Mouse (Mus musculus) layer of hippocampus, adult 2 months (tissue): Measurements from ENCODE around the gene Snip1. TPM values are rescaled to one million over a fixed set of nuclear protein-coding genes. Genes with fewer than 3 reads are reported as not detected.

Experiments
- DNase-seq, 2 experiments: peaks; one replicate each; pipeline ENCODE4 v3.0.0; 2022; ENCODE audit warnings: low spot score in 2 of 2
- H3K27ac ChIP-seq: fragments of 200-600 bp; 2 replicates; pipeline ENCODE4 v1.8.1; 2022
- H3K4me3 ChIP-seq: fragments of 200-600 bp; 2 replicates; pipeline ENCODE4 v1.8.1; 2022; ENCODE audit warnings: mild to moderate bottlenecking
- CTCF ChIP-seq: fragments of 200-600 bp; conservative IDR thresholded peaks from 2 replicates; pipeline ENCODE4 v1.8.1; 2022; ENCODE audit warnings: antibody characterized with exemption, mild to moderate bottlenecking, moderate library complexity
- long read RNA-seq, 2 experiments: library from polyadenylated mRNA; stranded (forward); transcript quantifications; one replicate each; pipeline ENCODE4 v2.0.0; 2021; ENCODE audit warnings: borderline mapping rate in 2 of 2
- total RNA-seq, 2 experiments: library from RNA; stranded (reverse); gene quantifications; 2 replicates each; pipeline ENCODE4 v1.2.3; 2021

Snip1 gene
- 10 to 100 TPM; 14.6 to 16.3 TPM for total RNA-seq
- long read RNA-seq, experiment 1, transcript Snip1-201 (4 exons, 2,345 nt): major isoform, 14 of 18 reads
- long read RNA-seq, experiment 1, partial matches to known transcripts: 1 of 18 reads
- long read RNA-seq, experiment 1, other reads (novel, unspliced or antisense): 3 of 18 reads
- long read RNA-seq, experiment 2, transcript Snip1-201 (4 exons, 2,345 nt): major isoform, 9 of 11 reads
- long read RNA-seq, experiment 2, partial matches to known transcripts: 2 of 11 reads
- long read RNA-seq, experiment 2, other reads (novel, unspliced or antisense): 0 of 11 reads

DNA sequence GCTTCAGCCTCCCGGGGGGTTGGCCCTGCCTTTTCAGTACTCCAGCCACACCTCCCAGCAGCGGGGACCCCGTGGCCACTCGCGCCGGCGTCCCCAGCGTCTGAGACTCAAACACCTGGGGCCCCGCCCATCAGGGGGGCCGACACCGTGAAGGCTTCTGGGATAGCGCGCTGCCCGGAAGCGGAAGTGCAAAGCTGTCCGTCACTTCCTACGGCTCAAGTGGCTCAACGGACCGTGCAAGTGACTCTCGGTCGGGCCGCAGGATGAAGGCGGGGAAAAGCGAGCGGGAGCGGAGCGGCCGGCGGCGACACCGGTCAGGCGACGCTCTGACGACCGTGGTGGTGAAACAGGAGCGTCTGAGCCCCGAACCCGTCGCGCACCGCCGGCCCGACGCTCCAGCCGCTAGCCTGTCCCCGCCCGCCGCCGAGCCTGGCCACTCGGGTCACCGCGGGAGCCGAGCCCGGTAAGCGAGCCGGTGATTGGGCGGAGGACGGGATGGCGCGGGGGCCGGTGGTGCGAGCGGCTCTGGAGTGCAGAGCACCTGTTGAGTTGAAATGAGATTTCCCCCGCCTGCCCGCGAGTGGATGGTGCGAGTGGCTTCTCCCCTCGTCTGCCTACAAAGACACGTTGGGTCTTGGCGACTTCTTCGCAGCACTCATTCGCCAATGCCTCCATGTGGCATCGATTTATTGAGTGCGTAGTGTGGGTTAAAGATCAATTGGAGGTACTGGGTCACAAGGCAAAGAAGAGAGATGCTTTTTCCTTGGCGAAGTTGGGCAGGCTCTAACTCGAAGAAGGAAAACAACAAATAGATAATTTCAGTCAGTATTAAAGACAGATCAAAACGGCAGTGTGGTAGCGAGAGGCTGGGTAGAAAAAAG, at the start of gene Snip1:
TSS of gene Snip1 (plus strand) at position 183 of the 881 bp plus-strand sequence.
- DNase-seq: peak; percentile 93 to 94
- H3K4me3 ChIP-seq: peak within 1 kb of the TSS; percentile 93
- peak within 1 kb of the TSS; percentile 89 for H3K27ac ChIP-seq
- TF ChIP-seq CTCF: no peak

DNA sequence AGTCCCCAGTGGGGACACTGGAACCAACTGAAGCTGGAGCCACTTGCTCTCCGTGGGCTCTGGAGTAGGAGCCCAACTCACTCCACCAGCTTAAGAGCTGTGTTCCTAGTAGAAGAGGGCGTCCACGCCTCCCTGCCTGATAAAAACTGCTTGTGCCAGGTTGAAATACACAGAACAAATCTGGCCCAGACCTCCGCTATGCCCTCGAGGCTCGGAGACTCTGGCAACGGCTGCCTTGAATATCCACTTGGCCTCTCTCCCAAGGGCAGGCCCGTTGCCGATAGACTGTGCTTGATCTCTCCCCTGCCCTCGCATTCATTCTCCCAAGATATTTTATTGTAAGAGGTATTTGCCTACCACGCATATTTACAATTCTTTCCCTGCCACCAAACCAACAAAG, 49.0 kb upstream of the Snip1 start:
- TF ChIP-seq CTCF: no peak
- DNase-seq: no peak
- Histone ChIP-seq H3K4me3 (no peak overlapping the region), H3K27ac (no peak overlapping the region)

GRCm38 (mm10) chr4:125020780-125021538, 45.5 kb upstream of the Snip1 start:
- no peak for DNase-seq
- TF ChIP-seq CTCF: peak; percentile 61
- Histone ChIP-seq H3K27ac (no peak overlapping the region), H3K4me3 (no peak overlapping the region)

DNA sequence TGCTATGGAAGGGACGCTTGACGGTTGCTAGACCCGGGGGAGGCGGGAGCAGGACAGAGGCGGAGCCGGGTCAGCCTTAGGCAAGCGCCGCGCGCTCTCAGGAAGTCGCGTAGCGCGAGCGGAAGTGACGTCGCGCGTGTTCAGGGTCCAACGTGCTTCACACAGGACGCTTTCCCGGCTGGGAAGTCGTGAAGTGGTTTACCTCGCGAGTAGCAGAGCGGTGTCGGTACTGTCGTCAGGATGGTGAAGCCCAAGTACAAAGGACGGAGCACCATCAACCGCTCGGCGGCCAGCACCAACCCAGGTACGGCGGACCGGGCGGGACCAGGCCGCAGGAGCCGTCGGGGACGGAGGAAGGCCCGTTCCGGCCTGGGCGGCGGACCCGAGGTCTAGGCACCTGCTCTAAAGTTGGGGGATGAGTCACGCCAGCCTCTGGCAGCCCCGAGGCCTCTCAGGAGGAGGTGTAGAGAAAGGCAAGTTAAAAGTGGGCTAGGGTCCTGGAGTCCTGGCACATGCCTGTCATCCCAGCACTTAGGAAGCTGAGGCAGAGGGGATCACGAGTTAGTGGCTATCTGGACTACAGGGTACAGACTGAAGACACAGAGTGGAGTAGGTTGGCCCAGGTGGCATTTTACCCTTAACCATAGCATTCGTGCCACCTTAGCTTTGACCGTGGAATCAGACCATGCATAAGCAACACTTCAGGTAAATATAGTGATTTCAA, 36.4 kb upstream of the Snip1 start:
- Histone ChIP-seq H3K27ac (peak overlapping the region; percentile 88), H3K4me3 (peak overlapping the region; percentile 81)
- TF ChIP-seq CTCF: no peak
- peak; percentile 91 to 92 for DNase-seq

DNA sequence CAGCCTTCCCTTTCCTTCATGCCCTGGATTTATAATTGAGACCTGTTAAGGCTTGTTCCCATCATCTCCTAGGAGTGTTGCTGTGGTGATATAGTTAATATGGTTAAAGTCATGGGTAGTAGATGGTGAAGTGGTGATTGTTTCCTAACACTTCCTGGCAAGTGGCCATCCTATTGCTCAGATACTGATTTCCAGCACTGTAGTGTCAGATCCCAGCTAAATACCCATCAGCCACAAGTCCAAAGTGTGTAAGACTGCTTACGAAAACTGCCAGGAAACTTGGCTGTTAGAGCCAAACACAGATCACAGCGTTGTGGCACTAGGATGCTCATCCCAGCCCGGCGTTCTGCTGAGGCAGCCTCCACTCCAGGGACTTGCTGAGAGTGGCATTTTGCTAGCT, 32.1 kb upstream of the Snip1 start:
- 0 out of 2 replicates have a peak overlapping the region, but pooled peaks have one; percentile 24 for H3K27ac ChIP-seq
- no peak for DNase-seq
- no peak for TF ChIP-seq CTCF
- no peak overlapping the region for H3K4me3 ChIP-seq

DNA sequence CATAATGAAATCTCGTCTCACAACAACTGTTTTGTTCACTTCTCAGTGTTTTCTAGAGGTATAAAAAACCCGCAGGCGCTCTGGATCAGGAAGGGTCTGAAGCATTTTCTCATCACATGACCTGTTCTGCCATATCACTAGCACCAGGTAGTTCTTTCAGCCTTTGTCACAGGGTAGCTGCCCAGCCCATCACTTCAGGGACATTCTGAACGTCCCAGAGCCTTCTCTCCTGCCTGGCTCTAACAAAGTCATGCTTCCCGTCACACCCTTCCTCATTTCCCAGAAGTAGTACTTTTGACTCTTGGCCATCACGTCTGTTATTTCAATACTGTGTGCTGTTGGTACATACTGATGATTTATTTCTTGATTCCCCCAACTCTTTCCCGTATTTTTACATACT, 22.0 kb upstream of the Snip1 start:
- Histone ChIP-seq H3K27ac (peak overlapping the region; percentile 67; the same call in 1 of the 2 replicates), H3K4me3 (no peak overlapping the region)
- TF ChIP-seq CTCF: no peak
- DNase-seq: no peak

GRCm38 (mm10) chr4:125055385-125055784, 11.1 kb upstream of the Snip1 start:
- TF ChIP-seq CTCF: no peak
- peak overlapping the region; percentile 21; the same call in 1 of the 2 replicates for H3K27ac ChIP-seq
- DNase-seq: no peak
- no peak overlapping the region for H3K4me3 ChIP-seq

DNA sequence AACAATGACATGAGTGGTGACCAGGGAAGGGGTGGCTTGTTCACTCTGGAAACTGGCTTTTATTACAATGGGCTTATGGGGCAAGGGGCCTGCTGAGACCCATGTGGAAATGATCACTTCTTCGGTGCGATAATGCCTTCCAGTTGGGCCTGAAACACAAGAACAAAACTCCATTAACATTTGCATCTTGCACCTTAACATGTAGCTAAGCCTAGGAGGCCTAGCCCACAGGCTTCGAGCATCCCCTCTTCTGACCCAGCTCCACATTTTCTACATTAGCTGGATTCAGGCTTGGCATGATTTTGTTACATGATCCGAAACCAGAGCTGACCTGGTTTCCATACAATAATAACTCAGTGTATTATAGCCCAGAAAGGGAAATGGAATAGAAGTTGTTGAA, 10.0 kb upstream of the Snip1 start:
- no peak for TF ChIP-seq CTCF
- Histone ChIP-seq H3K4me3 (no peak overlapping the region), H3K27ac (no peak overlapping the region)
- DNase-seq: no peak

- H3K4me3 ChIP-seq: no peak overlapping the region
- no peak for DNase-seq
- no peak for TF ChIP-seq CTCF
- H3K27ac ChIP-seq: no peak overlapping the region
Observed at GRCm38 (mm10) chr4:125057273-125057672, 9.2 kb upstream of the Snip1 start.

- no peak for DNase-seq
- no peak overlapping the region for H3K27ac ChIP-seq
- H3K4me3 ChIP-seq: no peak overlapping the region
- TF ChIP-seq CTCF: no peak
Observed at GRCm38 (mm10) chr4:125058033-125058432, 8.4 kb upstream of the Snip1 start.

- peak; percentile 93 for TF ChIP-seq CTCF
- peak in 1 of 2 experiments; percentile 51 for DNase-seq
- Histone ChIP-seq H3K27ac (no peak overlapping the region), H3K4me3 (peak overlapping the region; percentile 28)
Observed at GRCm38 (mm10) chr4:125059025-125059424, 7.4 kb upstream of the Snip1 start.

DNA sequence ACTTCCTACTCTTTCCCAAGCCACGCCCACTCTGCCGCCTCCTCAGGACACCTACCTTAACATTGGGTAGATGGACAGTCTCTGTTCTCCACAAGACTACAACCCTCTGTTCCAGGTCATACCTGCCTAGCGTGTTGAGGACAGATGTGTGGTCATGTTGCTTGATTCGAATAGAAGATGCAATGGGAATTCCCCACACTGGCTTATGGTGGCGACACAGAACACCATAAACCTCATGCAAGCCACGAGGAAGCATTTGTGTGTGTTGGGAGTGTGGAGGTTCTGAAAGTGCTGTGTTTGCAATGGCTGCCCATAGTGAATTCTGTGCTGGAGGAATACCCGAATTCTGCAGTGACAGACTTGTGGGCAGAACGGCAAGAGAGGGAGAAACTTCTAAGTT, 2.6 kb upstream of the Snip1 start:
- Histone ChIP-seq H3K27ac (no peak overlapping the region), H3K4me3 (no peak overlapping the region)
- DNase-seq: no peak
- no peak for TF ChIP-seq CTCF
